Mouse (Mus musculus): ENCODE measurements at regions not wholly inside any gene's neighbourhood (a gene's known extent, or its start where the extent isn't known, plus 50 kb on each side); places are given as distances from the start of the nearest gene placed in this dataset.

- 0 out of 2 replicates have a peak overlapping the region, but pooled peaks have one; percentile 35 for H3K9ac ChIP-seq
- no peak overlapping the region for H3K4me3 ChIP-seq
- H3K9me3 ChIP-seq (replicated peaks) = peaks cover 5% of the 10 kb centered on the region; the same call in 1 of the 2 replicates
- H3K27me3 ChIP-seq (replicated peaks) = no peaks in the 10 kb centered on the region
- peak overlapping the region; percentile 55 for H3K4me2 ChIP-seq
- peak overlapping the region; percentile 82 for H3K27ac ChIP-seq (ENCODE audit: poor library complexity, severe bottlenecking)
- no peak for ATAC-seq (ENCODE audit: insufficient number of reproducible peaks, low FRiP score)
- H3K4me1 ChIP-seq (replicated peaks) = peaks cover 46% of the 10 kb centered on the region
- WGBS = 35% methylated on average over 4 of the region's 4 CpGs
- H3K36me3 ChIP-seq = no peaks in the 10 kb centered on the region
Measured at GRCm38 (mm10) chr1:36016566-36016965, 51.6 kb upstream of the Hs6st1 start.

DNA sequence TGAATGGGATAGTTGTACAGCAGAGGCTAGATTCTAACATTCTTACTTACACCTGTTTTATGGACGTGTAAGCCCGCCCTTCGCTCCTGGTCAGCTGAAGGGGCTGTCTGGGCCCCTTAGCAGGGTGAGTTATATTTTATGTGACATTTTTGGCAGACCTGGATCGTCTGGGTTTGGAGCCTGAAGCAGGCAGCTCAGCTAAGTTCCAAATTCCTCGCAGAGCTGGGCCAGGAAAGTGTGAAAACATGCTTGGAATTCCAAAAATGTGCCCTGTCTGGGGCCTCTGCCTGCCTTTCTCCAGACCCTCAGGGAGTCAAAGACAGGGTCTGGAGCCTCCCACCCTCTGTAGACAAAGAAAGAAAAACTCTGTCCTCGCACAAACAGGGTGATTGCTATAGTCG is 51.1 kb upstream of the Hs6st1 start:
- ATAC-seq (ENCODE audit: insufficient number of reproducible peaks, low FRiP score) = peak; percentile 59
- 9% methylated on average over 7 of the region's 7 CpGs for WGBS

DNA sequence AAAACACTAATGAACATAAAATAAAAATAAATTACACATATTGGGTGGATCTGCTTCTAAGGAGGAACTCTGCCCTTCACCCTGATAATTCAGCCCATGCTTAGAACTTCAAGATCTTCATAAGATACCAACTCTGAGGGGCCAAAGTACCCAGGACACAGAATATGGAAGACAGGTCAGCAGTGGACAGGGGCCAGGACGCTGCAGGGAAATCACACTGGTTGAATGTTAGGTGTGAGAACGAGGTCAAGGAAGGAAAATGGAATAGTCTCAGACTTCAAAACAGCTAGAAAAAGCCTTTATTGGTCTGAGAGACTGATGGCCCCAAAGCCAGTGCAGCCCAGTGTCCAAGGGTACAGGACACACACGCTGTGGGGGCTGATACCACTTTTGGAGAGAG is 50.5 kb upstream of the Hs6st1 start:
- ATAC-seq (ENCODE audit: insufficient number of reproducible peaks, low FRiP score) = no peak

More for the DNA sequence above, 51.1 kb upstream of the Hs6st1 start:
- Histone ChIP-seq H3K27ac (ENCODE audit: poor library complexity, severe bottlenecking) (peak overlapping the region; percentile 82), H3K36me3 (no peaks in the 10 kb centered on the region), H3K9me3 (replicated peaks) (peaks cover 5% of the 10 kb centered on the region; the same call in 1 of the 2 replicates), H3K4me2 (peak overlapping the region; percentile 55), H3K4me3 (no peak overlapping the region), H3K9ac (peak overlapping the region; percentile 35; the same call in 1 of the 2 replicates), H3K4me1 (replicated peaks) (peaks cover 43% of the 10 kb centered on the region), H3K27me3 (replicated peaks) (no peaks in the 10 kb centered on the region)

More for the DNA sequence above, 50.5 kb upstream of the Hs6st1 start:
- peaks cover 5% of the 10 kb centered on the region; the same call in 1 of the 2 replicates for H3K9me3 ChIP-seq (replicated peaks)
- H3K4me2 ChIP-seq = peak overlapping the region; percentile 55
- H3K27me3 ChIP-seq (replicated peaks) = no peaks in the 10 kb centered on the region
- H3K9ac ChIP-seq = no peak overlapping the region
- no peaks in the 10 kb centered on the region for H3K36me3 ChIP-seq
- H3K4me3 ChIP-seq = no peak overlapping the region
- 34% methylated on average over 3 of the region's 3 CpGs for WGBS
- peaks cover 37% of the 10 kb centered on the region for H3K4me1 ChIP-seq (replicated peaks)
- peak overlapping the region; percentile 82 for H3K27ac ChIP-seq (ENCODE audit: poor library complexity, severe bottlenecking)

Measured in heart, embryonic 12.5 days (tissue).